Mouse (Mus musculus) urinary bladder, postnatal 4 days (tissue): ENCODE measurements around the gene Olfm1.

ENCODE experiments used
- DNase-seq, 2 experiments: peaks; one replicate each; pipeline ENCODE4 v3.0.0; 2021 to 2022; ENCODE audit warnings: low spot score in 2 of 2

Olfm1 gene

DNA sequence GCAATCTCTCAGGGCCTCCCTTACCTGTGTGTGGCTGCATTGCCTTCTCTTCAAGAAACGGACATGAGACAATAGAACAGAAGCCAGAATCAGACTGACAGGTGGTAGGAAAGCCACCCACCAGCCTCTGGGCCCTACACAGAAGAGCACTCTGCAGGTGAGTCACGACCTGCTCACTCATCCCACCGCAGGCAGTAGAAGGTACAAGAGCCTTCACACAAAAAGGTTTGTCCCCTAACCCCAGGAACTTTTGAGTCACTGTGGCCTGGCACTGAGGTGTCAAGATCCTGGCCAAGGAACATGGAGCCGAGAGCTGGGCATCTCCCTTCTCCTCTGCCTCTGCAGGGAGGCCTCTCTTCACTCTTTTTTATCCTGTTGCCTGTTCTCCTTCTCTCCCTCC, 42.3 kb downstream of the Olfm1 start:
- no peak for DNase-seq

DNA sequence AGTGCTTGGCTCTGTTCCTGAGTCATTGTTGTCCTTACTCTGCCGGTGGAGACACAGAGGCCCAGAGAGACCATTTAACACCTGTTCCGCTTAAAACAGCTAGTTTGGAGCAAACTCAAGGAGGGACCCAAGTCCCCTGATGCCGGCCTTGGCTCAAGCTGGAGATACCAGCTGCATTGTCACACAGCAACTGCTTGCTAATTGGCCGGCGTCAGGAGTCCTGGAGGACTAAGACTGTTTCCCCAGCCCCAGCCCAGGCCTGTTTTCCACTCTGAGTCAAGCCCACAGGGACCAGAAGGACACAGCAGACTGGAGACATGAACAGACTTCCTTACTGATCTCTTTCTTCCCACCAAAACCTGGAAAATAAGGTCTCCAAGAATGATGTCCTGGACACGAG, 43.7 kb downstream of the Olfm1 start:
- no peak for DNase-seq

DNA sequence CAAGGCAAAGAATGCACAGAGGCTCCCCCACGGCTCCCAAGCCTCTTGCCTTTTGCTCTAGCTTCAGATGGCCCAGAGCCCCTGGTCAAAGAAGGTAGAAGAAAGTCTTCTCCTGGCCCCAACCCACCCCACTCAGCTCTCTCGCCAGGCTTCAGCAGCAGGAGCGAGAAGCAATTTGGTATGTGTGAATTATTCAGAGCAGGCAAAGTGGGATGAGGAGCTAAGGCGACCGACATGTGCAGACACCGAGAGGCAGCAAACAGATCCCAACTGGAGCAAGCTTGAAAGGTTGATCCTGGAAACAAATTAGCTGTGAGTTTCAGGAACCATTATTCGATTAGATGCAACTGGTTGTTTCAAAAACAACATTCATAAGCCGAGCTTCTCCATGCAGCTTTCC, 46.8 kb downstream of the Olfm1 start:
- DNase-seq = no peak

DNA sequence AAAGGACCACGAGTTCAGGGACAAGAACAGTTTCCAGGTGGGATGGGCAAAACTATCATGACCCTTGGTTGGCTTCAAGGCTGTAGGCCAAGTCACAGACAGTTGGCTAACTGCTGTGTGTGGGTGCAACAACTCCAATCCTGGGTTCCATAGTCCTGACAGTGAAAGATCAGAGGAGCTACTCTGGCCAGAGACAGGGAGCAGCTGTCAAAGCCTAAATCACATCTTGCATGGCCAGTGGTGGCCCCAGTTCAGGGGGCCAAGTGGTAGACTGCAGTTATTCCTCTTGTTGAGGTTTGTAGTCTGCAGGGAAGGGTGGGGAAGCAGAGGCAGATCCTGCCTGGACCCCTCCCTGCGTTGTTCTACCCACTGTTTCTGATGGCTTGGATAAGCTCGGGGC, 48.1 kb downstream of the Olfm1 start:
- no peak for DNase-seq

- DNase-seq = no peak
Measured at GRCm38 (mm10) chr2:28241520-28242221, 48.9 kb downstream of the Olfm1 start.

DNA sequence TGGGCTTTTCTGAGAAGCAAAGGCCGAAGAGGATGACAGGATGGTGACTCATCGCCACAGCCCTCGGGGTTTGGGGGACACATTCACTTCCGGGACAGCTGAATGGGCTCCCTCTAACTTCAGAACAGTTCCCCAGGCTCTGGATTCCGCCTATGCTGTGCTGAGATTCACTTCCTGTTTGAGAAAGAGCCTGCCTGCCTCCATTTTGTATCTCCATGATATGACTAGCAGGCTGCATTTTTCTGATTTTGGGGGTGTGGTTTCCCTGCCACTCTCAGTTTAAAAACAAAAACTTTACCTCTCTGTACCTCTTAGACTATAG, 49.4 kb downstream of the Olfm1 start:
- no peak for DNase-seq

DNA sequence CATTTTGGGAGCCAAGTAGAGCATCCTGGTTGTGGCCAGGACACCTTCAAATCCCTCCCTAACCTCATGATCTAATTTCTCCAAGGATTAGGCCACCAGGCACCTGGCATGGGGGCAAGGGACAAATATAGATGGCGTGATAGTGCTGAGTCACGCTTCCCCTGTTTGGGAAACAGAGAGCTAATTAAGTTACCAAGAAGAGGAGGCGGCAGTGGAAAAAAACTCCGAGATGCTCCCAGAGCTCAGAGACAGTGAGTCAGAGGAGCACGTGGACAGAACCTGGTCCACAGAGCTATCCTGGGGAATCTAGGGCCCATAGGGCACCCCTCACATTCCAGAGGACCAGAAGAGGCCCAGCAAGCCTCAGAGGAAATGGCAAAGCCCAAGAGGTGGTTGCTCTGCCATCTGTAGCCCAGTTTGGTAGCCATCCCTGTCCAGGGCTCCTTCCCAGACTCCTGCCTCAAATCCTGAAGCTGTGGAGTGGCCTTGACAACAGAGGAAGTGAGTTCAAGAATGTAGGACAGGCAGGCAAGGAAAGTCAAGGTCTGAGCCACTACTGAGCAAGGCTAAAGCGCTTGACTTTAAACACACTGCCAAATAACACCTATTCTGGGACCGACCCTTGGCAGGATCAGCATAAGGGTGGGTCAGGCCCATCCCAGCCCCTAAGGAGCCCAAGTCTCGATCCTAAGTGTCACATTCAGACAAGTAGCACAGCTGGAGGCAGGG, 52.0 kb downstream of the Olfm1 start:
- DNase-seq = no peak

GRCm38 (mm10) chr2:28246110-28246653, 53.4 kb downstream of the Olfm1 start:
- no peak for DNase-seq

GRCm38 (mm10) chr2:28247098-28247497, 54.3 kb downstream of the Olfm1 start:
- no peak for DNase-seq

DNA sequence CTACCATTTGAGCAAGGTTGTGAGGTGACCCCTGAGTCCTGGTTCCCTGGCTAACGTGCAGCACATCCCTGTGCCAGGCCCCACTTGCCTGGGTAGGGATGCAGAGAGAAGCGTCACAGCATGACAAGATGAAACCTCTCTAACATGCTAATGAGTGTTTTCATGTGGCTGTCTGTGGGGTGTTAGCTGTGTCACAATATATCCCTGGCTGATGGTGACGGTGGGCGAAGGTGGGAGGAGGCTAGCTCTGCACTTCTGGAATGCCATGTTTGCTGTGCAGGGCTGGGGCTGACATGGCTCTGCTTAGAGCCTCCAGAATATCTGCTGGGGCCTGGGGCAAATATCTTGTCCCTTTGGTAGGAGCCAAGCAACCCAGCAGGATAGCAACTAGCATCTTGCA, 59.8 kb downstream of the Olfm1 start:
- no peak for DNase-seq

GRCm38 (mm10) chr2:28256029-28256428, 63.2 kb downstream of the Olfm1 start:
- DNase-seq = no peak

DNA sequence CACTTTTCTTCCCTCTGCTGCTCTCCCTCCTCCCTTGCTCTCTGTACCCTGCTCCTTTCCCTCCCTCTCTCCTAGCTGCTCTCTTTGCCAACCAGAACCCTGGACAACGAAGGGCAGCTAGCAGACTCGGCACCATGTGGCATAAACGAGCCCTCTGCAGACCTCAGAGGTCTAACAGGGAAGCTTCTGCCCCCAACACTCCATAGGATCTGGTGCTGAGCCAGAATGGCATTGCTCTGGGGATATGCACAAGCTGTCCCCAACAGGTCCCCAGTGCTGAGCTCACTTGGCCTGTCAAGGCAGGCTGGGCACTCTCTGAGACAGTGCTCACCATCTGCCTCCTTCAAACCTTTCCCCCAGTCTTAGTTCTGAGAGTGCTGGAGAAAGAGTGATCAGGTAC, 68.6 kb downstream of the Olfm1 start:
- no peak for DNase-seq

DNA sequence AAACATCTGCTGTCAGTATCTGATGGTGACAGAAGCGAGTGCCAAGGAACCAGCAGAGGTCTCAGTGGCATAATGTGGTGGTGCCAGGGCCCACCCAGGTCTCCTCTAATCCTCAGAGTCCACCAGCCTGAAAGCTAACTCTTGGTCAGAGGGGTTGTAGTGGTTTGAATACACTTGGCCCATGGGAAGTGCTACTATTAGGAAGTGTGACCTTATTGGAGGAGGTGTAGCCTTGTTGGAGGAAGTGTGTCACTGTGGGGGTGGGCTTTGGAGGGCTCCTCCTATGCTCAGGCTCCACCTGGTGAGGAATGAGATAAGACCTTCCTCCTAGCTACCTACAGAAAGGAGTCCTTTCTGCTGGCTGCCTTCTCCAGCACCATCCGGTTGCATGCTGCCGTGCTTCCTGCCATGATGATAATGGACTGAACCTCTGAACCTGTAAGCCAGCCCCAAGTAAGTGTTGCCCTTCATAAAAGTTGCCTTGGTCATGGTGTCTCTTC, 75.0 kb downstream of the Olfm1 start:
- DNase-seq = no peak

GRCm38 (mm10) chr2:28270561-28270960, 77.8 kb downstream of the Olfm1 start:
- DNase-seq = no peak

GRCm38 (mm10) chr2:28272218-28272965, 79.6 kb downstream of the Olfm1 start:
- DNase-seq = no peak

GRCm38 (mm10) chr2:28274006-28274405, 81.2 kb downstream of the Olfm1 start:
- no peak for DNase-seq

DNA sequence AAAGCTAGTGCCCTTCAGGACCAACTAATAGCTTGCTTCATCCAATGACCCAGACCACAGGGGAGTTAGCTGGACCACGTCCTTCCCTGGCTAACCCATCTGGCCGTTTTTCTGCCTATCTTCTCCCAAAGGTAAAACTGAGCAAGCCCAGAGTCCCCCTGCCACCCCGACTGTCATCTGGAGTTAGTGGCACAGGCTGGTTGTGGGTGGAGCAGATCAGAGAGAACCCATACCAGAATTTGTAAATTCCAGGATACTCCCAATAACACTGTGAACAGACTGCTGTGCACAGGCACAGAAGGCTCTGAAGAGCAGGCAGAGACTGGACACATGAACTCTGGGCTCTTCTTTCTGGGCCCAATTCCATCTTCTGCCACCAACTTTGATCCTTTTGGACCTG, 82.6 kb downstream of the Olfm1 start:
- DNase-seq = no peak

DNA sequence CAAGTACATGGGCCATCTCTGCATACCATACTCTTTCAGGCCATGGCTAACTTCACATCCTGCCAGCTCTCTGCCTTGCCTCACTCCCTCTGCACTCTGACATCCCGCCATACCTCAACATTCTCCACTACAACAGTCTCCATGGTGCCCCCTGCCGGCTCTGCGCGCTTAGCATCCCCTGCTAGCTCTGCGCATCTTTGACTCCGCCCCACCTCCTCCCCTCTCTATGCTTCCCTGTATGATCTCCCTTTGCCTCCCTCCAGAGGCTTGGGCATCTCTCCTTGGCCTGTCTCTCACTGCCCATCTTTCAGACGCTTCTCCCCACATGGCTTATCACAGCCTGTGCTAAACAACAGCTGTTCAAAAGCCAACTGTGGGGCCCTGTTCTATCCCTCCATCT, 85.4 kb downstream of the Olfm1 start:
- peak; percentile 36 to 79 for DNase-seq

- no peak for DNase-seq
Measured at GRCm38 (mm10) chr2:28278853-28279252, 86.1 kb downstream of the Olfm1 start.
